Mouse (Mus musculus): ENCODE results near the gene Mgat4b.

DNA sequence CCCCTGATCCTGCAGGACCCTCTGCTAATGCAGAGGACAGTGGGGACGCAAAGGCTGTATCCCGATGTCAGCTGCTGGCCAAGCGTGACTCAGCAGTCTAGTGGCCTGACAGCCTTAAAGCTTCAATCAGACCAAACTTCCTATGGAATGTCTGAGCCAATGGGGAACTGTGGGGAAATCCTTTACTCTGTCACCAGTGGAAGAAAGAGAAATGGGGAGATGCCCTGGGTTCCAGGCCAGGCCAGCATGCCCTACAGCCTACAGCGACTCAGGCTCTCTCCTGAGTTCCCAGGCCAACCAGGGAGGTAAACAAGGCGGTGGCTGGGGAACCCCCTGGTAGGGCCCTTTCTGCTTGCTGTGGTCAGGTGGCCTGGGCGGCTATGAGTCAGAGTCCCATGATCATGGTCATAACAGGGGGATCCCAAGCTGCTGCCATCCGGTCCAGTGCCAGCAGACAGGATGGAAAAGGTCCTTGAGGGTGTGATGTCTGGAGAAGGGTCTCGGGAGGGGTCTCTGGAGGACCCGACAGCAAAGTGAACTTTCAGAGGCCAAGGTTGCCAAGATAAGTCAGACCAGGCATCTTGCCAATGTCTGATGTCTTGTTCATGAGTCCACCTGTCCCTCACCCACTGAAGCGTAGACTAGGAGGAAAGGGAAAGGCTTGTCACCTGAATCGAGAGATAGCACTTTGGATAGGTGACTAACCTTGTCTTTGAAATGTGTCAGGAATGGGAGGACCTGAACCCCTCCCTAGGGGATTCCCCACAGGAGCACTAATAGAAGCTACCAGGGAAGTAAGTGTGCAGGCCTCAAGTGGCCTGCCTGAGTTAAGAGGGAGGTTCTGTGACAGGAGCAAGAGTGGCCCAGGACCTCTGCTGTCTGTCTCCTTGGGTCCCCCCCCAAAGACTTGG, 2.4 kb downstream of the Mgat4b start:
- TF ChIP-seq POLR2A (IDR thresholded peaks at IDR 0.05; ENCODE audit: insufficient read length, low read depth) (peak; percentile 59), MAX (IDR thresholded peaks at IDR 0.05; ENCODE audit: low read depth) (no peak), USF1 (IDR thresholded peaks at IDR 0.05; ENCODE audit: low read depth) (peak; percentile 93), POLR2AphosphoS2 (IDR thresholded peaks at IDR 0.05; ENCODE audit: insufficient read length, low read depth) (peak; percentile 66), MYOD1 (IDR thresholded peaks at IDR 0.05; ENCODE audit: control insufficient read depth in 1 of 3, insufficient read length in 2 of 3, low read depth in 2 of 3) (peak in 2 of 3 experiments; percentile 64 to 78), TCF3 (IDR thresholded peaks at IDR 0.05; ENCODE audit: insufficient read length, low read depth) (no peak), E2F4 (IDR thresholded peaks at IDR 0.05; ENCODE audit: insufficient read depth) (no peak), SRF (IDR thresholded peaks at IDR 0.05; ENCODE audit: control insufficient read depth, insufficient read length, low read depth) (no peak), TCF12 (IDR thresholded peaks at IDR 0.05; ENCODE audit: insufficient read depth, poor library complexity, severe bottlenecking) (peak; percentile 54), REST (IDR thresholded peaks at IDR 0.05; ENCODE audit: insufficient read depth, insufficient read length) (no peak)
